Mouse (Mus musculus) thymus, adult 2 months (tissue): ENCODE data around the gene Olfr685.

Experiments
- CTCF ChIP-seq: fragments of 200-500 bp; IDR thresholded peaks from 2 replicates; pipeline ENCODE4 v1.5.1; 2012; ENCODE audit warnings: mild to moderate bottlenecking, control low read depth, low read length, moderate library complexity, borderline replicate concordance; ENCODE audit not compliant: control insufficient read depth, poor library complexity, insufficient read depth; ENCODE audit errors: extremely low read depth
- POLR2A ChIP-seq: fragments of 200-500 bp; IDR thresholded peaks from 2 replicates; pipeline ENCODE4 v1.6.1; 2012; ENCODE audit warnings: mild to moderate bottlenecking, low read length, control low read depth, moderate library complexity; ENCODE audit not compliant: control insufficient read depth, poor library complexity, insufficient read depth; ENCODE audit errors: extremely low read depth

DNA sequence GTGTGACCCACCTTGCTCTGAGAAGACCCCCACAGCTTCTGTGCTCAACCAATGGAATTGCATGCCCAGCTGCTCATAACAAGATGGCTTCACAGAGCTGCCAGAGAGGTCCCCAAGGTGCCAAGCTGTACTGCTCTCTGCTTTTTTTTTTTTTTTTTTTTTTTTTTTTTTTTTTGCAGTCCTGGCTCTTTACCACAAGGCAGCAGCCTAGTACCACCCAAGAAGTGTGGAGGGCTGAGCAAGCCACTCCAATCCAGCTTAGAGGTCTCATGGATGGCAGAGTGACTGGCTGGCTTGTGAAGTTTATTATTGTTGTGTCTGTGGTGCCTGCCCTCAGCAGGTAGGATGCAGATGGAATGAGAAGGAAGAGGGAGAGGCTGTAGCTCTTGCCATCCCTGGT, 40.3 kb upstream of the Olfr685 start:
- TF ChIP-seq CTCF (no peak), POLR2A (no peak)
